Mouse (Mus musculus) hindbrain, embryonic 11.5 days (tissue): Measurements from ENCODE around the gene Gm21083. TPM values are rescaled to one million over a fixed set of nuclear protein-coding genes. Genes with fewer than 3 reads are reported as not detected.
"Not testable (repeated sequence)": the region's sequence is repeated elsewhere in the genome, so short reads cannot be mapped to it uniquely, and the experiment has no call there.

Source experiments
- ATAC-seq: fragments of 200-750 bp; cut with Nextera tagmentation; 2 replicates; pipeline ENCODE4 v1.8.0; 2017; ENCODE audit warnings: mild to moderate bottlenecking, moderate TSS enrichment, moderate library complexity; ENCODE audit not compliant: low FRiP score
- DNase-seq: peaks from one replicate; pipeline ENCODE4 v3.0.0-alpha.2; 2015; ENCODE audit warnings: low spot score
- H3K27ac ChIP-seq: fragments of 300-500 bp; sonication (generic); 2 replicates; pipeline ENCODE4 v1.5.1; 2014; ENCODE audit warnings: mild to moderate bottlenecking, low read depth, low read length
- H3K27me3 ChIP-seq: fragments of 300-500 bp; sonication (generic); 2 replicates; pipeline ENCODE4 v1.6.1; 2014; ENCODE audit warnings: mild to moderate bottlenecking, low read length, moderate library complexity, mixed read lengths; ENCODE audit not compliant: control insufficient read depth, insufficient read depth
- H3K36me3 ChIP-seq: fragments of 300-500 bp; sonication (generic); 2 replicates; pipeline ENCODE4 v1.6.1; 2014; ENCODE audit warnings: mild to moderate bottlenecking, low read length, moderate library complexity, mixed read lengths; ENCODE audit not compliant: control insufficient read depth, insufficient read depth
- H3K4me1 ChIP-seq: fragments of 300-500 bp; sonication (generic); replicated peaks from 2 replicates; pipeline ENCODE4 v1.6.1; 2014; ENCODE audit warnings: low read length, mixed read lengths; ENCODE audit not compliant: control insufficient read depth, insufficient read depth
- H3K4me2 ChIP-seq: fragments of 300-500 bp; sonication (generic); replicated peaks from 2 replicates; pipeline ENCODE4 v1.6.1; 2014; ENCODE audit warnings: mild to moderate bottlenecking, low read depth, low read length
- H3K4me3 ChIP-seq: fragments of 300-500 bp; sonication (generic); 2 replicates; pipeline ENCODE4 v1.5.1; 2014; ENCODE audit warnings: low read depth, low read length
- H3K9ac ChIP-seq: fragments of 300-500 bp; sonication (generic); 2 replicates; pipeline ENCODE4 v1.6.1; 2014; ENCODE audit warnings: low read depth, low read length
- H3K9me3 ChIP-seq: fragments of 300-500 bp; sonication (generic); 2 replicates; pipeline ENCODE4 v1.6.1; 2016; ENCODE audit warnings: low read length; ENCODE audit not compliant: control insufficient read depth
- WGBS: fragments of 180-500 bp; shearing (Covaris S2); extraction: QIAGEN DNeasy Blood & Tissue Kit; methylation state at CpG from one replicate; pipeline ENCODE4 v1.1.7; 2014; 5-methylcytosine and 5-hydroxymethylcytosine counted together
- polyA plus RNA-seq: library from polyadenylated mRNA; unstranded; fragments of >200 nt; fragmentation: Nextera tagmentation; extraction: Ambion mirVana; gene quantifications from 2 replicates; pipeline ENCODE4 v1.2.1, GENCODE M21; 2014

Gene Gm21083
- polyA plus RNA-seq, 1 experiment from 2014 or later = not detected

GRCm38 (mm10) chr5:15588291-15588690, 11.2 kb downstream of the Gm21083 start:
- not testable (repeated sequence) for H3K4me1 ChIP-seq, H3K9me3 ChIP-seq, H3K27ac ChIP-seq, H3K27me3 ChIP-seq, H3K36me3 ChIP-seq, ATAC-seq, H3K9ac ChIP-seq, H3K4me2 ChIP-seq, H3K4me3 ChIP-seq
- DNase-seq = peak; percentile 51
- WGBS = 25% methylated on average over 6 of the region's 6 CpGs

- DNase-seq, H3K27me3 ChIP-seq, H3K4me1 ChIP-seq, H3K4me3 ChIP-seq, H3K9me3 ChIP-seq, H3K27ac ChIP-seq, ATAC-seq, H3K9ac ChIP-seq, H3K4me2 ChIP-seq, H3K36me3 ChIP-seq: not testable (repeated sequence)
- WGBS = 59% methylated on average over 5 of the region's 5 CpGs
Measured at GRCm38 (mm10) chr5:15590635-15591034, 13.5 kb downstream of the Gm21083 start.

GRCm38 (mm10) chr5:15591577-15591976, 14.4 kb downstream of the Gm21083 start:
- H3K4me2 ChIP-seq, H3K9me3 ChIP-seq, H3K36me3 ChIP-seq, DNase-seq, H3K27me3 ChIP-seq, H3K4me3 ChIP-seq, H3K4me1 ChIP-seq, H3K9ac ChIP-seq, H3K27ac ChIP-seq: not testable (repeated sequence)
- WGBS = 77% methylated on average over 2 of the region's 2 CpGs
- ATAC-seq = peak; percentile 89

GRCm38 (mm10) chr5:15598831-15599230, 21.7 kb downstream of the Gm21083 start:
- H3K4me2 ChIP-seq, H3K27ac ChIP-seq, H3K36me3 ChIP-seq, DNase-seq, H3K4me3 ChIP-seq, H3K9ac ChIP-seq, H3K27me3 ChIP-seq, H3K4me1 ChIP-seq: not testable (repeated sequence)
- 0 out of 2 replicates have a peak, but pooled peaks have one; percentile 55 for ATAC-seq
- peaks cover 12% of the 10 kb centered on the region for H3K9me3 ChIP-seq

GRCm38 (mm10) chr5:15600342-15600741, 23.2 kb downstream of the Gm21083 start:
- 41% methylated on average over 4 of the region's 4 CpGs for WGBS
- H3K27ac ChIP-seq, H3K9ac ChIP-seq, H3K36me3 ChIP-seq, ATAC-seq, DNase-seq, H3K4me3 ChIP-seq, H3K4me2 ChIP-seq, H3K27me3 ChIP-seq, H3K4me1 ChIP-seq: not testable (repeated sequence)
- peaks cover 12% of the 10 kb centered on the region for H3K9me3 ChIP-seq

GRCm38 (mm10) chr5:15601481-15601880, 24.3 kb downstream of the Gm21083 start:
- not testable (repeated sequence) for H3K4me2 ChIP-seq, H3K27me3 ChIP-seq, H3K4me3 ChIP-seq, H3K36me3 ChIP-seq, H3K4me1 ChIP-seq, H3K27ac ChIP-seq, H3K9ac ChIP-seq, DNase-seq
- ATAC-seq = peak; percentile 68
- peaks cover 12% of the 10 kb centered on the region for H3K9me3 ChIP-seq
- 68% methylated on average over 5 of the region's 5 CpGs for WGBS

- H3K36me3 ChIP-seq, H3K27me3 ChIP-seq, H3K4me2 ChIP-seq, H3K27ac ChIP-seq, H3K4me3 ChIP-seq, H3K4me1 ChIP-seq, H3K9ac ChIP-seq, DNase-seq: not testable (repeated sequence)
- peaks cover 12% of the 10 kb centered on the region for H3K9me3 ChIP-seq
- peak; percentile 67 for ATAC-seq
- WGBS = 67% methylated on average over 3 of the region's 3 CpGs
Measured at GRCm38 (mm10) chr5:15601960-15602359, 24.8 kb downstream of the Gm21083 start.

- H3K27ac ChIP-seq = not testable (repeated sequence)
Measured at GRCm38 (mm10) chr5:15602424-15602947, 25.4 kb downstream of the Gm21083 start.

GRCm38 (mm10) chr5:15603008-15603407, 25.9 kb downstream of the Gm21083 start:
- 48% methylated on average over 2 of the region's 2 CpGs for WGBS
- H3K27ac ChIP-seq, DNase-seq, H3K27me3 ChIP-seq, H3K36me3 ChIP-seq, H3K4me2 ChIP-seq, H3K9ac ChIP-seq, H3K4me1 ChIP-seq, H3K4me3 ChIP-seq, ATAC-seq: not testable (repeated sequence)
- peaks cover 12% of the 10 kb centered on the region for H3K9me3 ChIP-seq

More at GRCm38 (mm10) chr5:15602424-15602947, 25.4 kb downstream of the Gm21083 start:
- ATAC-seq, H3K9ac ChIP-seq, H3K4me3 ChIP-seq, H3K36me3 ChIP-seq, H3K27me3 ChIP-seq, H3K4me2 ChIP-seq, H3K4me1 ChIP-seq: not testable (repeated sequence)
- 65% methylated on average over 3 of the region's 3 CpGs for WGBS
- DNase-seq = peak; percentile 1
- H3K9me3 ChIP-seq = peaks cover 12% of the 10 kb centered on the region
